Mouse (Mus musculus): ENCODE data around the gene Olfr328. TPM values are rescaled to one million over a fixed set of nuclear protein-coding genes. Genes with fewer than 3 reads are reported as not detected.
A peak's percentile ranks its signal among the peaks of the same experiment; 100 is the strongest.

Olfr328 gene
- 0.08 TPM in 1 of 2 replicates, not detected in the other for polyA plus RNA-seq (2016; fragmentation: Nextera tagmentation; extraction: Ambion mirVana)

DNA sequence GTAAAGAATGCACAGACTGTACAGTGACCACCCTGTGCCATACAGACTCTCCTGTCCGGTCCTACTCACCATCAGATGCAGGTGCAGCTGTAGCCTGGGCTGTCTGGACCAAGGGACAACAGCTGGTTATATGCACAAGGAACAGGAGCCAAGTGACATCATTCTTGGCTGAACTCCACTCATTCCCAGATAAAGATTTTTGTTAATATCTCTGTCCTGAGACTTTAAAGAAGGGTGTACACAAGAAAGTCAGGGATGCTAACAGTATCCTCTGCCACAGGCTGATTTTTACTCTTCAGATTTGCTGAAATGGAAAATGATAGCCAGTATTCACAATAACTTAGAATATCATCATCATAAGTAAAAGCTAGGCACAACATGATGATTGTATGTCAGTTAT lies at the start of gene Olfr328:
Olfr328 (minus strand) TSS at position 101 of the 400 bp plus-strand sequence.
- no peaks in the 10 kb centered on the region for H3K4me1 ChIP-seq
- H3K9me3 ChIP-seq, result no peaks in the 10 kb centered on the region
- H3K4me3 ChIP-seq, result no peak within 1 kb of the TSS
- WGBS, result 79% methylated on average over 1 of the region's 1 CpGs
- no peaks in the 10 kb centered on the region for H3K36me3 ChIP-seq
- no peak within 1 kb of the TSS for H3K27ac ChIP-seq
- DNase-seq (ENCODE audit: low spot score), result no peak
- H3K27me3 ChIP-seq (ENCODE audit: insufficient read depth, poor library complexity, severe bottlenecking), result no peaks in the 10 kb centered on the region

DNA sequence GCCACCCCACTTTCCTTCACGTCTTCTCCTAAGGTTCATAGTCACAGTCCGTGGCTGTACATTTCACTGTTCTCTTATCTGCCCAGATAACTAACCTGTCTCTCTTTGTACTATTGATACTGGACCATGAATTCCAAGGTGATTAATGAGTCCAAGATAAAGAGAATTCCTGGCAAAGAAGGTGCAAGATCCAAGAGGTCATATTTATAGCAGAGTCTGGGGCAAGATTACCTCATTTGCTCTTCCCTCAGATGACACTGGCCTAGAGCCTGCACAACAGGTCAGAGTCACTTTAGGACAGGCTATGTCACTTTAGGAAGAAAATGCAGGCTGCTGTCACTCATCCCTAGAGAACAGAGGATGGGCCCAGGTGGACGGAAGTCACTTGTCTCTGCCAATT lies 49.8 kb upstream of the Olfr328 start:
- Histone ChIP-seq H3K9me3 (no peaks in the 10 kb centered on the region), H3K27me3 (ENCODE audit: insufficient read depth, poor library complexity, severe bottlenecking) (no peaks in the 10 kb centered on the region), H3K4me1 (no peaks in the 10 kb centered on the region), H3K36me3 (no peaks in the 10 kb centered on the region), H3K4me3 (no peak overlapping the region), H3K27ac (no peak overlapping the region)
- 55% methylated on average over 3 of the region's 3 CpGs for WGBS
- no peak for DNase-seq (ENCODE audit: low spot score)

DNA sequence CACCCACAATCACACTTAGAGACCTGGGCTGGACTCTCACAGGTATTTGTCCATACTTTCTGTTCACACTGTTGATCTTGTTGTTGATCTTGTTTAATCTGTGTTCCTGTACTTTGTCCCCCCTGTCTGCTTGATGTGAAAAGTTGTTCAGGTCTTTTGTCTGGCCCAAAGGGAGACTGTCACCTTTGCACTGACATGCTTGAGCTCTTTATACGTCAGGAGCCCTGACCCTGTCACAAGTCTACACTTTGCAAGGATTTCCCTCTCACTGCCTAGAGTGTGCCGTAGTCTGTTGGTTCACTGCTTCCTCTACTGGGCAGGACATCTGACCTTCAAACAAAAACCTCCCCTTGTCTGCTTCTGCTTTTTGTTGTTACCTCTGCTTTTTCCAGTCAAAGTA lies 49.3 kb upstream of the Olfr328 start:
- Histone ChIP-seq H3K36me3 (no peaks in the 10 kb centered on the region), H3K4me3 (no peak overlapping the region), H3K4me1 (no peaks in the 10 kb centered on the region), H3K27ac (no peak overlapping the region), H3K27me3 (ENCODE audit: insufficient read depth, poor library complexity, severe bottlenecking) (no peaks in the 10 kb centered on the region), H3K9me3 (no peaks in the 10 kb centered on the region)
- 59% methylated on average over 2 of the region's 2 CpGs for WGBS
- DNase-seq (ENCODE audit: low spot score), result no peak

DNA sequence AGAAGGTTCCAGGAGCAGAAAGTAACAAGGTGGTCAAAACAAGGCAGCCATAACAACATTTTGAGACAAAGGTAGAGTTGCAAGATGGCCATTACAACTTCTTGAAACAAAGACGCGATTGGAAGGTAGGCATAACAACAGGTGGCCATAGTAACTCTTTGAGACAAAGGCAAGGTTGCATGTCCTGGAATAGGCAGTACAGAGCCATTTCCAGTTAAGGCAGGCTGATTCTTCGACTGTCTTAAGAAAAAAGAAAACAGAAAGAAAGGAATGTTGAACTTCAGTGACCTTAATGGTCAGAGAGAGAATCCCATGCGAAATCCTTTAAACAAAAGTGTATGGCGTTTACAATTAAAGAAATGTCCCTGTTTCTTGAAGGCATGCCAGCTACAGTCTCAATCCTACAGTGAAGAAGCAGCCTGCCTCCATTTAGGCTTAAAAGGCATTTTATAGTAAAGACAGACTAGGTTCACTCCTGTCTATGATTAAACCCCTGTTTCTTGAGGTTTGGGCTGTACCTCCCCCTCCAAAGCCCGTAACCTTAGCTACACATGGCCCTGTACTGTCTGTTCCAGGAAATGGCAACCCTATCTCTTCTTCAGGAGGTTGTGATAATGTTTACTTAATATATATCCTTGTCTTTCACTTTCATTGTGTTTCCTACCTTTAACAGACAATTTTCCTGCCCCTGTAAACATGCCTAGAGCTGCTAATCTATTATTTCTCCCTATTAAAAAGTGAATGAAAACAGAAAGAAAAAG lies 47.5 kb upstream of the Olfr328 start:
- H3K4me3 ChIP-seq, result no peak overlapping the region
- H3K4me1 ChIP-seq, result no peaks in the 10 kb centered on the region
- H3K36me3 ChIP-seq, result no peaks in the 10 kb centered on the region
- H3K9me3 ChIP-seq, result no peaks in the 10 kb centered on the region
- DNase-seq (ENCODE audit: low spot score), result no peak
- WGBS, result 80% methylated on average over 6 of the region's 6 CpGs
- no peak overlapping the region for H3K27ac ChIP-seq
- no peaks in the 10 kb centered on the region for H3K27me3 ChIP-seq (ENCODE audit: insufficient read depth, poor library complexity, severe bottlenecking)

DNA sequence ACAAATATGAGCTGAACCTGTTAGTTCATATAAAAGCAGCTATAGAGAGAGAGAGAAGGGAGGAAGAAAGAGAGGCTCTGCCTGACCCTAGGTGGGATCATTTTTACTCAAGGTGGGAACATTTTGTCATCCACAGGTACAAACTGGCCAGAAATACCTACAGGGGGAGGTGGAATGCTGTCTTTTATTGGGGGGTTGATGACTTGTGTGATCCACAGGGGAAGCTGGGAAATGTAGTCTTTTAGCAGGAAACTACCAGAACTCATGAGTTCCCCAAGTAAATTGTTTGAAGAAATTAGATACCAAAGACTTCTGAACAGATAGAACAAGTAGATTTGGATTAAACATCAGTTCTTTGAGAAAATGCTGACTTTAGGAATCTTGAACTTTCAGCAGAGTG lies 46.6 kb upstream of the Olfr328 start:
- Histone ChIP-seq H3K4me1 (no peaks in the 10 kb centered on the region), H3K27me3 (ENCODE audit: insufficient read depth, poor library complexity, severe bottlenecking) (no peaks in the 10 kb centered on the region), H3K27ac (no peak overlapping the region), H3K4me3 (no peak overlapping the region), H3K36me3 (no peaks in the 10 kb centered on the region), H3K9me3 (no peaks in the 10 kb centered on the region)
- DNase-seq (ENCODE audit: low spot score), result no peak

DNA sequence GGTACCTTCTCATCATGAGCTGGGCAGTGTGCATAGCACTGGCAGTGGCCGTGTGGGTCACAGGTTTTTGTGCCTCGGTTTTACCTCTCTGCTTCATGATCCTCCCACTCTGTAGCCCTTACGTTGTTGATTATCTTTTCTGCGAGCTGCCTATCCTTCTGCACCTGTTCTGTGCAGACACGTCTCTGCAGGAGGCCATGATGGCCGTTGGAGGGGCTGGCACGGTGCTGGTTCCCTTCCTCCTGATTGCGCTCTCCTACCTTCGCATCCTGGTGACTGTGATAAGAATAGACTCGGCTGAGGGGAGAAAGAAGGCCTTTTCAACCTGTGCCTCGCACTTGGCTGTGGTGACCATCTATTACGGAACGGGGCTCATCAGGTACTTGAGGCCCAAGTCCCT lies 42.4 kb upstream of the Olfr328 start:
- H3K4me1 ChIP-seq, result no peaks in the 10 kb centered on the region
- no peaks in the 10 kb centered on the region for H3K36me3 ChIP-seq

DNA sequence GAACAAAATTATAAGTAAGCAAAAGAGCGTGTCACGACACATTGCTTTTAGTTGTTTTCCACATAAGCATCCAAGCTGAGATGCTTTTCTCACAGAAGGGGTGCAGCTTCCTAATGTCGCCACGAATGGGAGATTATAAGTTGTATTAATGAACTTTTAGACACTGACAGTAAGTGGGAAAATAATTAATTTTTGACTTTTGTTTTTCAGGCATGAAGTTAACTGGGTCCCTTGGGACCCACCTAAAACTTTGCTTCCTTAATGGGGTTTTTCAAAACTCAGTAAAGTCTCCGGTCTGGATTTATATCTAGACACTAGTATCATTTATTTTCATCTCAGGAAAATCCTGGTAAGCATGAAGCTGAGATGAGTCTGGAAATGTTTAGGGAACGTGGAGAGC lies 39.4 kb upstream of the Olfr328 start, which contains the start of gene Olfr324:
Olfr324 (plus strand) TSS at position 301 of the 400 bp plus-strand sequence.
- H3K4me1 ChIP-seq, result no peaks in the 10 kb centered on the region
- no peak for DNase-seq (ENCODE audit: low spot score)
- H3K27me3 ChIP-seq (ENCODE audit: insufficient read depth, poor library complexity, severe bottlenecking), result no peaks in the 10 kb centered on the region
- WGBS, result 82% methylated on average over 6 of the region's 6 CpGs
- H3K4me3 ChIP-seq, result no peak within 1 kb of the TSS
- H3K9me3 ChIP-seq, result no peaks in the 10 kb centered on the region
- no peaks in the 10 kb centered on the region for H3K36me3 ChIP-seq
- H3K27ac ChIP-seq, result no peak within 1 kb of the TSS

More for the DNA sequence above, 42.4 kb upstream of the Olfr328 start:
- Histone ChIP-seq H3K27me3 (ENCODE audit: insufficient read depth, poor library complexity, severe bottlenecking) (no peaks in the 10 kb centered on the region), H3K4me3 (no peak overlapping the region), H3K27ac (no peak overlapping the region), H3K9me3 (no peaks in the 10 kb centered on the region)
- WGBS, result 82% methylated on average over 13 of the region's 13 CpGs
- no peak for DNase-seq (ENCODE audit: low spot score)

DNA sequence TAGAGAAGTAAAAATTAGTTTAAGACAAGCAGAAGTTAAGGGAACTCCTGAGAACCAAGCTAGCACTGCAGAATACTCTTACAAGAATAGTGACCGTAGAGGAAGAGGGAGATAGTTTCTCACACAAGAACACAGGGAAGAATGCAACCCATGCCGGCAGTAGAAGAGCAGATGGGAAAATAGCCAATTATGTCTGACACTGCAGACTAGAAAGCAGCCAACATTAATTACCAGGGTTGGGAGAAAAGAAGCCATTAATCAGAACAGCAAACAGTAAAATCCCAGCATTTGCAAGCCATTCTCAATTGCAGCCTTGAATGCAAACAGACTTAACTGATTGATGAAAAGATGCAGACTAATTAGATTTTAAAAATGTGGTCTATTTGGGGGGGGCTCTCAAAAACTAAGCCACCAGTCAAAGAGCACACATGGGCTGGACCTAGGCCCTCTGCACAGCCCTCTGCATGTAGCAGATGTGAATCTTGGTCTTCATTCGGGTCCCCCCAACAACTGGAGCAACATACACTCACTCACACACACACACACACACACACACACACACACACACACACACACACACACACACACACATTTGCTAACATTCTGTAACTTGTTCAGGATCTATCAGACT lies 33.3 kb upstream of the Olfr328 start:
- DNase-seq (ENCODE audit: low spot score), result no peak
- 64% methylated on average over 3 of the region's 3 CpGs for WGBS
- no peaks in the 10 kb centered on the region for H3K36me3 ChIP-seq
- H3K27me3 ChIP-seq (ENCODE audit: insufficient read depth, poor library complexity, severe bottlenecking), result no peaks in the 10 kb centered on the region
- H3K27ac ChIP-seq, result no peak overlapping the region
- H3K9me3 ChIP-seq, result no peaks in the 10 kb centered on the region
- no peaks in the 10 kb centered on the region for H3K4me1 ChIP-seq
- no peak overlapping the region for H3K4me3 ChIP-seq

DNA sequence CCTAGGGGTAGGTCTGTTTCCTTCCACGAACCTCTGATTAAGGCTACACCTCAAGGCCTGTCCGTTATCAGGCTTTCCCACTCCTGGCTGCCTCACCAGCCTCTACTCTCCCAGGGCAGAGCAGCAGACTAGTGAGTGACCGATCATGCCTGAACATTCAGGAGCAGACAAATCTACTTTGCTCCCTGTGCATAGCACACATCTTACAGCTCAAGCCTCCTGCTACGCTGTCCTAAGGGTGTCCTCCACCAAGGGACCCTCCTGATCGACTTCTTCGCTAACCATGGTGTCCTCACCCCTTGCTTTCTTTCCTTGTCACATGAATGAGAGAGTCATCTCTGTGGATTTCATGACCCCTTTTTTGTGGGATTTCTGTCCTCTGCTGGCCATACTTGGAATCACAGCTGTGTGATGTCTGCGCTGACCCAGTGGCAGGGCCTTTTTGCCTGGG lies 32.5 kb upstream of the Olfr328 start:
- Histone ChIP-seq H3K27me3 (ENCODE audit: insufficient read depth, poor library complexity, severe bottlenecking) (no peaks in the 10 kb centered on the region), H3K4me3 (no peak overlapping the region), H3K27ac (no peak overlapping the region), H3K9me3 (no peaks in the 10 kb centered on the region), H3K36me3 (no peaks in the 10 kb centered on the region), H3K4me1 (no peaks in the 10 kb centered on the region)
- peak; percentile 84 for DNase-seq (ENCODE audit: low spot score)
- WGBS, result 56% methylated on average over 7 of the region's 7 CpGs

DNA sequence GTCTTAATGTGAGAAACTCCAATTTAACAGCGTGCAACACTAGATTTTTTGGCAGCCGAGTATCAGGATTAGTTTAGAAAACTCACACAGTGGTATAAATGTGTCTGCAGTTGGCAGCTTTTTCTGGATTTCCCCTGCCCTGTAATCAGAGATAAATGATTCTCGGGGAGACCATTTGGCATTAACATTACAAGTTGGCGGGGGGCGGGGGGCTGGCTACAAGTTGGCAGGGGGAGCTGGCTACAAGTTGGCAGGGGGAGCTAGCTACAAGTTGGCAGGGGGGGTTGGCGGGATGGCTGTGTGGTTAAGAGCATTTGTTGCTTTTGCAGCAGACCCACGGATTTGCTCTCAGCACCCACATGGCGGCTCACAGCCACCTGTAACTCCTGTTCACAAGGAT lies 23.2 kb upstream of the Olfr328 start:
- DNase-seq (ENCODE audit: low spot score), result no peak
- WGBS, result 75% methylated on average over 8 of the region's 8 CpGs
- H3K36me3 ChIP-seq, result no peaks in the 10 kb centered on the region

DNA sequence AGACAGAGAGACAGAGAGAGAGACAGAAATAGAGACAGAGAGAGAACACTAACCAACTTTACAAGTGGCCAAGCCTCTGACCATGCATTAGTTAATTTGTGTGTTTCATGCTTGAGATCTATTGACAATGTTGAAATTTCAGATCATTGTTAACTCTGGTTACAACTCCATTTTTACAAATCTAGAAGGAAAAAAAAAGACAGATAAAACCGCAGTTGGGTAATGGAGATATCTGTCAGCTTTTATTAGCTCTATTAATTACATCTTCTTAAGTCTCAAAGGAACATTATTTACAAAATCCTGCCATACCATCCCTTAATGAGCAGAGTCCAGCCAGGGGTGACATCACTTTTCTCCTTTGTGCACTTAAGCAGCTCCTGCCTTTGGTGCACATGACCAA lies 22.0 kb upstream of the Olfr328 start, which contains the start of gene Olfr325:
Olfr325 (plus strand) TSS at position 301 of the 400 bp plus-strand sequence.
- Histone ChIP-seq H3K27ac (no peak within 1 kb of the TSS), H3K9me3 (no peaks in the 10 kb centered on the region), H3K36me3 (no peaks in the 10 kb centered on the region), H3K4me3 (no peak within 1 kb of the TSS), H3K27me3 (ENCODE audit: insufficient read depth, poor library complexity, severe bottlenecking) (no peaks in the 10 kb centered on the region), H3K4me1 (no peaks in the 10 kb centered on the region)
- DNase-seq (ENCODE audit: low spot score), result no peak
- 78% methylated on average over 1 of the region's 1 CpGs for WGBS

More for the DNA sequence above, 23.2 kb upstream of the Olfr328 start:
- Histone ChIP-seq H3K4me1 (no peaks in the 10 kb centered on the region), H3K9me3 (no peaks in the 10 kb centered on the region), H3K27ac (no peak overlapping the region), H3K27me3 (ENCODE audit: insufficient read depth, poor library complexity, severe bottlenecking) (no peaks in the 10 kb centered on the region), H3K4me3 (no peak overlapping the region)

DNA sequence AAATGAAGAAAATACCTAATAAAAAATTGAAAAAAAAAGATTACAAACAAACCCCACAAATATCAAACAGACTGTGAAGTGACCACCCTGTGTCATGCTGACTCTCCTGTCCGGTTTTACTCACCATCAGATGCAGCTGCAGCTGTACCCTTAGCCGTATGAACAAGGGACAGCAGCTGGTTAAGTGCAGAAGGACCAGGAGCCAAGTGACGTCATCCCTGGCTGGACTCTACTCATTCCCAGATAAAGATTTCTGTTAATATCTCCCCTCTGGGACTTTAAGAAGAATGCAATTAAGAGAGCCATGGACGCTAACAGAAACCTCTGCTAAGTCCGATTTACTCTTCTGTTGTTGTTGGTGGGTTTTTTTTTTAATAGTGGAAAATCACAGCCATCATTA lies 15.0 kb upstream of the Olfr328 start, which contains the start of gene Olfr224:
Olfr224 (minus strand) TSS at position 149 of the 400 bp plus-strand sequence.
- Histone ChIP-seq H3K27me3 (ENCODE audit: insufficient read depth, poor library complexity, severe bottlenecking) (no peaks in the 10 kb centered on the region), H3K4me3 (no peak within 1 kb of the TSS), H3K4me1 (no peaks in the 10 kb centered on the region), H3K27ac (no peak within 1 kb of the TSS), H3K9me3 (no peaks in the 10 kb centered on the region), H3K36me3 (no peaks in the 10 kb centered on the region)
- 67% methylated on average over 5 of the region's 5 CpGs for WGBS
- DNase-seq (ENCODE audit: low spot score), result no peak

DNA sequence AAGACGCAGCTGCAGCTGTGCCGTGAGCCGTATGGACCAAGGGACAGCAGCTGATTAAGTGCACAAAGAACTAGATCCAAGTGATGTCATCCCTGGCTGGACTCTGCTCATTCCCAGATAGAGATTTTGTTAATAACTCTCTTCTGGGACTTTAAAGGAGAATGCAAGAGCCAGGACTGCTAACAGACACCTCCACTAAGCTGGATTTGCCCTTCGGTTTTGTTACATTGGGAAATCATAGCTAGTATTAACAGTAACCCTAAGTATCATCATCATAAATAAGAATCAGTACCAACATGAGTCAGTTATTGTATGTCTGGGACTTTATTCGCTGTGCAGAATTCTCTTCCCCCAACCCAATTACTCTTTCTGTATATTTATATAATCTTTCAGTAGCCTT lies 9.1 kb downstream of the Olfr328 start, which contains the start of gene Olfr329-ps:
Olfr329-ps (minus strand) TSS at position 101 of the 400 bp plus-strand sequence.
- Histone ChIP-seq H3K36me3 (no peaks in the 10 kb centered on the region), H3K27ac (no peak within 1 kb of the TSS), H3K4me3 (no peak within 1 kb of the TSS), H3K4me1 (no peaks in the 10 kb centered on the region), H3K9me3 (no peaks in the 10 kb centered on the region), H3K27me3 (ENCODE audit: insufficient read depth, poor library complexity, severe bottlenecking) (no peaks in the 10 kb centered on the region)
- no peak for DNase-seq (ENCODE audit: low spot score)
- 75% methylated on average over 5 of the region's 5 CpGs for WGBS
